Mouse (Mus musculus): Measurements from ENCODE around the gene Ccdc88b. TPM values are rescaled to one million over a fixed set of nuclear protein-coding genes. Genes with fewer than 3 reads are reported as not detected.

The Ccdc88b gene
- polyA plus RNA-seq, 1 experiment: 102 TPM

DNA sequence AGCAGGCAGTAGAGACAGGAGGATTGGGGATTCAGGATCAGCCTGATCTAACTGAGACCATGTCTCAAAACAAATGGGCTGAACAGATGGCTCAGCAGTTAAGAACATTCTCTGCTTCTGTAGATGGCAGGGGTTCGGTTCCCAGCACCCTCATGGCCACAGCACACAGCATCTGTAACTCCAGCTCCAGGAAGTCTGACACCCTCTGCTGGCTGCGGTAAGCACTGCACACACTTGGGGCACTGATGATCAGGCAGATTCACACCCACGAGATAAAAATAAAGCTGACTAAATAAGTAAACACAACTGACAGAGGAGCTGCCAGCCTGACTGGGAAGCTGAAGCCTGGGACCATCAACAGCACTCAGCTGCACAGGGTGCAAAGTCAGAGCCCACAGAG is 43.1 kb downstream of the Ccdc88b start:
- no peak for TF ChIP-seq GATA1 (IDR thresholded peaks at IDR 0.05; ENCODE audit: low read length)

- no peak for TF ChIP-seq GATA1 (IDR thresholded peaks at IDR 0.05; ENCODE audit: low read length)
Measured at GRCm38 (mm10) chr19:6814366-6814765, 43.6 kb downstream of the Ccdc88b start.

Other genes with a start within 250 kb of the Ccdc88b start
- gene Rps6ka4, start 17.6 kb downstream of the Ccdc88b start, polyA plus RNA-seq (2012): 50.6 and 57.4 TPM in 2 replicates
- gene Trmt112, start 51.5 kb upstream of the Ccdc88b start, polyA plus RNA-seq (2012): 247 and 344 TPM in 2 replicates
- gene Prdx5, start 51.9 kb upstream of the Ccdc88b start, polyA plus RNA-seq (2012): 190 and 217 TPM in 2 replicates
- 31.8 and 38.0 TPM in 2 replicates for gene Esrra, start 63.6 kb upstream of the Ccdc88b start, polyA plus RNA-seq (2012)
- not detected in 2 replicates for gene Catsperz, start 67.2 kb upstream of the Ccdc88b start, polyA plus RNA-seq (2012)
- 0.05 TPM in 1 of 2 replicates, not detected in the other for gene Kcnk4, start 76.3 kb upstream of the Ccdc88b start, polyA plus RNA-seq (2012)
- gene Bad, start 83.7 kb upstream of the Ccdc88b start, polyA plus RNA-seq (2012): 88.9 and 90.9 TPM in 2 replicates
- gene Gpr137, start 84.3 kb upstream of the Ccdc88b start, polyA plus RNA-seq (2012): 46.8 and 52.9 TPM in 2 replicates
- 628 and 766 TPM in 2 replicates for gene Ppp1r14b, start 116.8 kb upstream of the Ccdc88b start, polyA plus RNA-seq (2012)
- 23.1 and 24.7 TPM in 2 replicates for gene Plcb3, start 118.3 kb upstream of the Ccdc88b start, polyA plus RNA-seq (2012)
- gene Fkbp2, start 122.3 kb upstream of the Ccdc88b start, polyA plus RNA-seq (2012): 182 and 256 TPM in 2 replicates
- 158 and 169 TPM in 2 replicates for gene Vegfb, start 129.4 kb upstream of the Ccdc88b start, polyA plus RNA-seq (2012)
- 20.6 and 23.1 TPM in 2 replicates for gene Dnajc4, start 134.4 kb upstream of the Ccdc88b start, polyA plus RNA-seq (2012)
- gene Nudt22, start 137.9 kb upstream of the Ccdc88b start, polyA plus RNA-seq (2012): 30.5 and 39.5 TPM in 2 replicates
- gene Trpt1, start 137.9 kb upstream of the Ccdc88b start, polyA plus RNA-seq (2012): 1.0 and 1.7 TPM in 2 replicates
- gene Fermt3, start 161.3 kb upstream of the Ccdc88b start, polyA plus RNA-seq (2012): 903 and 1,003 TPM in 2 replicates
- 144 and 252 TPM in 2 replicates for gene Stip1, start 181.8 kb upstream of the Ccdc88b start, polyA plus RNA-seq (2012)
- gene Macrod1, start 198.6 kb upstream of the Ccdc88b start, polyA plus RNA-seq (2012): 13.8 and 18.3 TPM in 2 replicates
- not detected in 2 replicates for gene Flrt1, start 247.5 kb upstream of the Ccdc88b start, polyA plus RNA-seq (2012)